Mouse (Mus musculus) liver, embryonic 13.5 days (tissue): ENCODE data around the gene Ift88. TPM values are rescaled to one million over a fixed set of nuclear protein-coding genes. Genes with fewer than 3 reads are reported as not detected.
A peak's percentile ranks its signal among the peaks of the same experiment; 100 is the strongest.

Experiments used
- ATAC-seq: fragments of 200-750 bp; cut with Nextera tagmentation; 2 replicates; pipeline ENCODE4 v1.8.0; 2017; ENCODE audit warnings: low read depth, mild to moderate bottlenecking, moderate number of reproducible peaks, moderate library complexity
- DNase-seq: peaks from one replicate; pipeline ENCODE4 v3.0.0; 2022
- H3K27ac ChIP-seq: fragments of 300-500 bp; sonication (generic); 2 replicates; pipeline ENCODE4 v1.5.1; 2015; ENCODE audit warnings: moderate library complexity, mild to moderate bottlenecking, inconsistent platforms
- H3K27me3 ChIP-seq: fragments of 300-500 bp; sonication (generic); 2 replicates; pipeline ENCODE4 v1.6.1; 2015; ENCODE audit warnings: mild to moderate bottlenecking, inconsistent platforms
- H3K36me3 ChIP-seq: fragments of 300-500 bp; sonication (generic); 2 replicates; pipeline ENCODE4 v1.6.1; 2015; ENCODE audit warnings: mild to moderate bottlenecking, inconsistent platforms
- H3K4me1 ChIP-seq: fragments of 300-500 bp; sonication (generic); replicated peaks from 2 replicates; pipeline ENCODE4 v1.6.1; 2015; ENCODE audit warnings: inconsistent platforms
- H3K4me2 ChIP-seq: fragments of 300-500 bp; sonication (generic); 2 replicates; pipeline ENCODE4 v1.6.1; 2015; ENCODE audit warnings: inconsistent platforms, mild to moderate bottlenecking, moderate library complexity
- H3K4me3 ChIP-seq: fragments of 300-500 bp; sonication (generic); replicated peaks from 2 replicates; pipeline ENCODE4 v1.5.1; 2015; ENCODE audit warnings: mild to moderate bottlenecking, inconsistent platforms
- H3K9ac ChIP-seq: fragments of 300-500 bp; sonication (generic); 2 replicates; pipeline ENCODE4 v1.6.1; 2015; ENCODE audit warnings: mild to moderate bottlenecking, inconsistent platforms
- H3K9me3 ChIP-seq: fragments of 300-500 bp; sonication (generic); replicated peaks from 2 replicates; pipeline ENCODE4 v1.6.1; 2016; ENCODE audit warnings: inconsistent platforms
- WGBS: fragments of 180-500 bp; shearing (Covaris S2); methylation state at CpG from one replicate; pipeline ENCODE4 v1.1.7; 2015; ENCODE audit not compliant: insufficient replicate concordance; 5-methylcytosine and 5-hydroxymethylcytosine counted together
- polyA plus RNA-seq: library from polyadenylated mRNA; unstranded; fragments of >200 nt; fragmentation: Nextera tagmentation; extraction: Ambion mirVana; gene quantifications from 2 replicates; pipeline ENCODE4 v1.2.1, GENCODE M21; 2015

Gene Ift88
- polyA plus RNA-seq, 1 experiment from 2014 or later = 1.7 TPM

- WGBS = 50% methylated on average over 11 of the region's 11 CpGs
- no peaks in the 10 kb centered on the region for H3K9me3 ChIP-seq
- H3K4me1 ChIP-seq = peaks cover 17% of the 10 kb centered on the region
- ATAC-seq (no peak), DNase-seq (no peak)
- no peaks in the 10 kb centered on the region for H3K36me3 ChIP-seq
- peaks cover 25% of the 10 kb centered on the region; the same call in 1 of the 2 replicates for H3K27me3 ChIP-seq
- H3K9ac ChIP-seq = no peak overlapping the region
- H3K4me2 ChIP-seq = no peak overlapping the region
- no peak overlapping the region for H3K27ac ChIP-seq
- no peak overlapping the region for H3K4me3 ChIP-seq
Observed at GRCm38 (mm10) chr14:57533841-57534240, 110.0 kb downstream of the Ift88 start.

GRCm38 (mm10) chr14:57534346-57534745 lies 110.5 kb downstream of the Ift88 start:
- H3K4me2 ChIP-seq = no peak overlapping the region
- no peak for ATAC-seq
- H3K9ac ChIP-seq = no peak overlapping the region
- H3K9me3 ChIP-seq = no peaks in the 10 kb centered on the region
- DNase-seq = no peak
- no peaks in the 10 kb centered on the region for H3K36me3 ChIP-seq
- WGBS = 48% methylated on average over 5 of the region's 5 CpGs
- no peak overlapping the region for H3K4me3 ChIP-seq
- no peak overlapping the region for H3K27ac ChIP-seq
- H3K4me1 ChIP-seq = peaks cover 12% of the 10 kb centered on the region
- peaks cover 25% of the 10 kb centered on the region; the same call in 1 of the 2 replicates for H3K27me3 ChIP-seq

GRCm38 (mm10) chr14:57534961-57535360 lies 111.1 kb downstream of the Ift88 start:
- H3K9me3 ChIP-seq = no peaks in the 10 kb centered on the region
- WGBS = 39% methylated on average over 8 of the region's 8 CpGs
- H3K27me3 ChIP-seq = peaks cover 25% of the 10 kb centered on the region; the same call in 1 of the 2 replicates
- H3K36me3 ChIP-seq = no peaks in the 10 kb centered on the region
- no peak overlapping the region for H3K4me2 ChIP-seq
- DNase-seq (no peak), ATAC-seq (no peak)
- no peak overlapping the region for H3K4me3 ChIP-seq
- H3K4me1 ChIP-seq = peaks cover 6% of the 10 kb centered on the region; the same call in 1 of the 2 replicates
- no peak overlapping the region for H3K27ac ChIP-seq
- no peak overlapping the region for H3K9ac ChIP-seq

GRCm38 (mm10) chr14:57535646-57536045 lies 111.8 kb downstream of the Ift88 start:
- Histone ChIP-seq H3K27ac (no peak overlapping the region), H3K36me3 (no peaks in the 10 kb centered on the region), H3K27me3 (peaks cover 25% of the 10 kb centered on the region; the same call in 1 of the 2 replicates), H3K9ac (no peak overlapping the region), H3K4me1 (0 out of 2 replicates have a peak, but pooled peaks cover 6% of the 10 kb centered on the region), H3K4me3 (no peak overlapping the region), H3K4me2 (no peak overlapping the region), H3K9me3 (no peaks in the 10 kb centered on the region)
- no peak for DNase-seq
- 66% methylated on average over 6 of the region's 6 CpGs for WGBS
- no peak for ATAC-seq

- Histone ChIP-seq H3K4me3 (no peak overlapping the region), H3K36me3 (no peaks in the 10 kb centered on the region), H3K9me3 (no peaks in the 10 kb centered on the region), H3K27ac (no peak overlapping the region), H3K9ac (no peak overlapping the region), H3K4me2 (no peak overlapping the region), H3K4me1 (0 out of 2 replicates have a peak, but pooled peaks cover 6% of the 10 kb centered on the region), H3K27me3 (peaks cover 25% of the 10 kb centered on the region; the same call in 1 of the 2 replicates)
- ATAC-seq (no peak), DNase-seq (no peak)
- 55% methylated on average over 9 of the region's 9 CpGs for WGBS
Observed at GRCm38 (mm10) chr14:57536820-57537219, 113.0 kb downstream of the Ift88 start.

- Histone ChIP-seq H3K9ac (no peak overlapping the region), H3K36me3 (no peaks in the 10 kb centered on the region), H3K9me3 (no peaks in the 10 kb centered on the region), H3K4me3 (no peak overlapping the region), H3K4me2 (no peak overlapping the region), H3K27me3 (peaks cover 30% of the 10 kb centered on the region), H3K4me1 (peaks cover 6% of the 10 kb centered on the region; the same call in 1 of the 2 replicates), H3K27ac (no peak overlapping the region)
- ATAC-seq (no peak), DNase-seq (no peak)
- 29% methylated on average over 16 of the region's 16 CpGs for WGBS
Observed at GRCm38 (mm10) chr14:57537261-57538015, 113.6 kb downstream of the Ift88 start.

- H3K36me3 ChIP-seq = no peaks in the 10 kb centered on the region
- DNase-seq (no peak), ATAC-seq (no peak)
- peaks cover 11% of the 10 kb centered on the region; the same call in 1 of the 2 replicates for H3K4me1 ChIP-seq
- H3K9me3 ChIP-seq = no peaks in the 10 kb centered on the region
- no peak overlapping the region for H3K4me3 ChIP-seq
- H3K9ac ChIP-seq = no peak overlapping the region
- no peak overlapping the region for H3K4me2 ChIP-seq
- peaks cover 13% of the 10 kb centered on the region; the same call in 1 of the 2 replicates for H3K27me3 ChIP-seq
- no peak overlapping the region for H3K27ac ChIP-seq
- 64% methylated on average over 11 of the region's 11 CpGs for WGBS
Observed at GRCm38 (mm10) chr14:57540683-57541082, 116.8 kb downstream of the Ift88 start.

DNA sequence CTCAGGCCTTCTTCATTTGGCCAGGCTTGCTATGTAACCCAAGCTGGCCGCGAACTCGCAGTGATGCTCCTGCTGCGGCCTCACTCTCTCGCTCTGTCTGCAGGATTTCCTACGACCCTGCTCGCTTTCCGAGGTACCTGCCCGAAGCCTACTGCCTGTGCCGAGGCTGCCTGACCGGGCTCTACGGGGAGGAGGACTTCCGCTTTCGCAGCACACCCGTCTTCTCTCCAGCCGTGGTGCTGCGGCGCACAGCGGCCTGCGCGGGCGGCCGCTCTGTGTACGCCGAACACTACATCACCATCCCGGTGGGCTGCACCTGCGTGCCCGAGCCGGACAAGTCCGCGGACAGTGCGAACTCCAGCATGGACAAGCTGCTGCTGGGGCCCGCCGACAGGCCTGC lies 118.4 kb downstream of the Ift88 start:
- no peak for DNase-seq
- H3K9ac ChIP-seq = no peak overlapping the region
- peaks cover 6% of the 10 kb centered on the region; the same call in 1 of the 2 replicates for H3K27me3 ChIP-seq
- no peak overlapping the region; the same call in 1 of the 2 replicates for H3K4me3 ChIP-seq
- H3K4me2 ChIP-seq = peak overlapping the region; percentile 38
- H3K27ac ChIP-seq = no peak overlapping the region
- no peak for ATAC-seq
- H3K9me3 ChIP-seq = no peaks in the 10 kb centered on the region
- no peaks in the 10 kb centered on the region for H3K36me3 ChIP-seq
- H3K4me1 ChIP-seq = peaks cover 20% of the 10 kb centered on the region
- WGBS = 59% methylated on average over 34 of the region's 34 CpGs

- WGBS = 54% methylated on average over 13 of the region's 13 CpGs
- no peak for DNase-seq
- H3K27me3 ChIP-seq = peaks cover 6% of the 10 kb centered on the region; the same call in 1 of the 2 replicates
Observed at GRCm38 (mm10) chr14:57543420-57544039, 119.7 kb downstream of the Ift88 start.

DNA sequence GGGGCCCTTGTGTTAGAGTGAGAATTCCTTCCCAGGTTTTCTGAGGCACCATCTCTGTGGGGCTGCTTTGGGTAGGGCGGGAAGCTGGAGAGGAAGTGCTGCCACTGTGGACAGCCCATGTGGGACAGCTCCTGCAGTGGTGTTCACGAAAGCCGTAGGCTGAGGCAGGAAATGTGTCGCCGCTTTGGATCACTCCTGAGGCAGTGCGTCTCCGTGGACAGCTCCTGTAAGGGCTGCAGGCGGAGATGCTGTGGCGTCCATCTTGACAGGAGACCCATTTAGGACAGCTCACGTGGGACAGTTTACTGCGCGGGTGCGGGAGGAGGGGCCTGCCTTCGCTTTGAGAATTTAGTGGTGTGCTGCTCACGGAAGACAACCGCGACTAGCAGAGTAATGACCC lies 121.7 kb downstream of the Ift88 start:
- Histone ChIP-seq H3K4me3 (no peak overlapping the region), H3K4me2 (no peak overlapping the region), H3K9me3 (no peaks in the 10 kb centered on the region), H3K4me1 (peaks cover 19% of the 10 kb centered on the region), H3K27me3 (peaks cover 6% of the 10 kb centered on the region; the same call in 1 of the 2 replicates), H3K36me3 (peaks cover 6% of the 10 kb centered on the region; the same call in 1 of the 2 replicates), H3K27ac (no peak overlapping the region), H3K9ac (no peak overlapping the region)
- no peak for ATAC-seq
- WGBS = 64% methylated on average over 17 of the region's 17 CpGs
- DNase-seq = no peak

More at GRCm38 (mm10) chr14:57543420-57544039, 119.7 kb downstream of the Ift88 start:
- Histone ChIP-seq H3K9me3 (no peaks in the 10 kb centered on the region), H3K4me2 (no peak overlapping the region), H3K4me1 (peaks cover 19% of the 10 kb centered on the region), H3K9ac (no peak overlapping the region), H3K36me3 (no peaks in the 10 kb centered on the region), H3K4me3 (no peak overlapping the region), H3K27ac (no peak overlapping the region)
- ATAC-seq = no peak

DNA sequence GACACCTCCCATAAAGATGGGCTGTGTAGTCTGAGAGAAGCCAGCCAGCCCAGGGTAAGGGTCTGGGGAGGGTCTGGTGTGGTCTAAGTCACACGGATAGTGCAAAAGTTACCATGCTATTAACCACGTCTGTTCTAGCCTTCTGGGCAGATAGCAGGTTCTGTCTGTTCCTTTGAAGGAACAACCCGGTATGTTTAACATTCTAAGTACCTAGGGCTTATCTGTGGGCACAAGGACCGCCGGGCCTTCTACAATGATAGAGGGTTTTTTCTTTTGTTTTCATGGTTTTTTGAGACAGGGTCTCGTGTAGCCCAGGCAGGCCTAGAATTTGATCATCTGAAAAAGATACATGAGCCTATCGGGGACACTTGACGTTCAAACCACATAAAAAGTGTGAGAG lies 122.3 kb downstream of the Ift88 start:
- WGBS = 37% methylated on average over 8 of the region's 8 CpGs
- ATAC-seq (no peak), DNase-seq (no peak)
- Histone ChIP-seq H3K4me1 (peaks cover 19% of the 10 kb centered on the region), H3K27me3 (peaks cover 6% of the 10 kb centered on the region; the same call in 1 of the 2 replicates), H3K27ac (no peak overlapping the region), H3K9me3 (no peaks in the 10 kb centered on the region), H3K4me2 (no peak overlapping the region), H3K4me3 (no peak overlapping the region), H3K36me3 (peaks cover 6% of the 10 kb centered on the region; the same call in 1 of the 2 replicates), H3K9ac (no peak overlapping the region)
